Mouse (Mus musculus): ENCODE results near the gene Vmn1r193. TPM values are rescaled to one million over a fixed set of nuclear protein-coding genes. Genes with fewer than 3 reads are reported as not detected.

The Vmn1r193 gene
- polyA plus RNA-seq, 1 experiment from 2014 or later = not detected

DNA sequence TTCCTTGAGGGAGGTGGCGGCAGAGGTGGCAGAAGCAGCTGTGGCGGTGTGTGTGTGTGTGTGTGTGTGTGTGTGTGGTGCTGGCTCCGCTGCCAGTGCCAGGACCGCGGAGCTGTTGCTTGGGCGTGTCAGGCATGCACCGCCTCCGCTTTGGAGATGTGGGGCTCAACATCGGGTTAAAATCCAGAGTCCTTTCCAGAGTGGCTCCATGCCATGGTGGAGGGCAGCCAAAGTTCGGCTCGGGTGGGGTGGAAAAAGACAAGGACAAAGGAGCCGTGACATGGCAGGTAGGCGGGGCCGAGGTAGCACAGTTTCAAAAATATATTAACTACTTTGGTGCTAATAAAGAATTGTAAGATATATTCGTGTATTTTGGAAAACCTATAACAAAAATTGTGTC is 54.5 kb downstream of the Vmn1r193 start:
- H3K4me2 ChIP-seq = no peak overlapping the region
- H3K9ac ChIP-seq (ENCODE audit: low read depth, low read length) = no peak overlapping the region
- DNase-seq (ENCODE audit: low spot score) (no peak), ATAC-seq (replicated peaks; ENCODE audit: low FRiP score) (no peak)
- H3K4me1 ChIP-seq (replicated peaks; ENCODE audit: control insufficient read depth, insufficient read depth, low read length) = no peaks in the 10 kb centered on the region
- H3K27ac ChIP-seq (ENCODE audit: low read depth, low read length) = no peak overlapping the region
- no peaks in the 10 kb centered on the region for H3K36me3 ChIP-seq (ENCODE audit: control insufficient read depth, insufficient read depth, low read length)
- H3K27me3 ChIP-seq (replicated peaks; ENCODE audit: control insufficient read depth, insufficient read depth, low read length) = no peaks in the 10 kb centered on the region
- no peak overlapping the region for H3K4me3 ChIP-seq (ENCODE audit: low read depth, low read length)
- H3K9me3 ChIP-seq (ENCODE audit: control insufficient read depth, low read length) = peaks cover 3% of the 10 kb centered on the region; the same call in 1 of the 2 replicates
- 90% methylated on average over 15 of the region's 15 CpGs for WGBS

Small RNAs within 50 kb of the gene (microRNA-seq; reads per million reads assigned to microRNA genes)
- gene Gm23282 (ENCODE audit: borderline number of aligned reads) (not detected), gene Gm25084 (ENCODE audit: borderline number of aligned reads) (not detected)

Other genes starting within 250 kb of the Vmn1r193 start
- not detected in 2 replicates for gene Pom121l2, start 242.0 kb downstream of the Vmn1r193 start, polyA plus RNA-seq (2014; fragmentation: Nextera tagmentation; extraction: Ambion mirVana)
- 0.48 and 0.86 TPM in 2 replicates for gene Prss16, start 213.4 kb downstream of the Vmn1r193 start, polyA plus RNA-seq (2014; fragmentation: Nextera tagmentation; extraction: Ambion mirVana)
- 10.7 and 13.3 TPM in 2 replicates for gene Hist1h2ah, start 187.6 kb downstream of the Vmn1r193 start, polyA plus RNA-seq (2014; fragmentation: Nextera tagmentation; extraction: Ambion mirVana)
- 4.1 and 4.6 TPM in 2 replicates for gene Hist1h2bk, start 187.3 kb downstream of the Vmn1r193 start, polyA plus RNA-seq (2014; fragmentation: Nextera tagmentation; extraction: Ambion mirVana)
- 36.9 and 39.3 TPM in 2 replicates for gene Hist1h4i, start 181.8 kb downstream of the Vmn1r193 start, polyA plus RNA-seq (2014; fragmentation: Nextera tagmentation; extraction: Ambion mirVana)
- 26.4 and 36.7 TPM in 2 replicates for gene Hist1h2ag, start 180.2 kb downstream of the Vmn1r193 start, polyA plus RNA-seq (2014; fragmentation: Nextera tagmentation; extraction: Ambion mirVana)
- 11.2 and 13.2 TPM in 2 replicates for gene Hist1h2bj, start 179.9 kb downstream of the Vmn1r193 start, polyA plus RNA-seq (2014; fragmentation: Nextera tagmentation; extraction: Ambion mirVana)
- not detected in 2 replicates for gene Vmn1r188, start 138.7 kb downstream of the Vmn1r193 start, polyA plus RNA-seq (2014; fragmentation: Nextera tagmentation; extraction: Ambion mirVana)
- gene Vmn1r189, start 117.3 kb downstream of the Vmn1r193 start, polyA plus RNA-seq (2014; fragmentation: Nextera tagmentation; extraction: Ambion mirVana) = not detected in 2 replicates
- gene Vmn1r191, start 39.2 kb downstream of the Vmn1r193 start, polyA plus RNA-seq (2014; fragmentation: Nextera tagmentation; extraction: Ambion mirVana) = not detected in 2 replicates
- not detected in 2 replicates for gene Vmn1r192, start 32.0 kb downstream of the Vmn1r193 start, polyA plus RNA-seq (2014; fragmentation: Nextera tagmentation; extraction: Ambion mirVana)
- not detected in 2 replicates for gene Vmn1r194, start 21.1 kb upstream of the Vmn1r193 start, polyA plus RNA-seq (2014; fragmentation: Nextera tagmentation; extraction: Ambion mirVana)
- not detected in 2 replicates for gene Vmn1r195, start 47.4 kb upstream of the Vmn1r193 start, polyA plus RNA-seq (2014; fragmentation: Nextera tagmentation; extraction: Ambion mirVana)
- gene Vmn1r196, start 66.8 kb upstream of the Vmn1r193 start, polyA plus RNA-seq (2014; fragmentation: Nextera tagmentation; extraction: Ambion mirVana) = not detected in 2 replicates
- gene Vmn1r197, start 101.4 kb upstream of the Vmn1r193 start, polyA plus RNA-seq (2014; fragmentation: Nextera tagmentation; extraction: Ambion mirVana) = not detected in 2 replicates
- not detected in 2 replicates for gene Vmn1r198, start 127.2 kb upstream of the Vmn1r193 start, polyA plus RNA-seq (2014; fragmentation: Nextera tagmentation; extraction: Ambion mirVana)
- gene Vmn1r199, start 156.7 kb upstream of the Vmn1r193 start, polyA plus RNA-seq (2014; fragmentation: Nextera tagmentation; extraction: Ambion mirVana) = not detected in 2 replicates
- gene Vmn1r200, start 167.2 kb upstream of the Vmn1r193 start, polyA plus RNA-seq (2014; fragmentation: Nextera tagmentation; extraction: Ambion mirVana) = not detected in 2 replicates
- gene Vmn1r201, start 248.8 kb upstream of the Vmn1r193 start, polyA plus RNA-seq (2014; fragmentation: Nextera tagmentation; extraction: Ambion mirVana) = not detected in 2 replicates